Mouse (Mus musculus) small intestine, adult 2 months (tissue): ENCODE measurements at regions not wholly inside any gene's neighbourhood (a gene's known extent, or its start where the extent isn't known, plus 50 kb on each side); places are given as distances from the start of the nearest gene placed in this dataset.

Experiments used
- CTCF ChIP-seq: fragments of 200-500 bp; IDR thresholded peaks from 2 replicates; pipeline ENCODE4 v1.5.1; 2012; ENCODE audit warnings: low read depth, mild to moderate bottlenecking, control low read depth, inconsistent platforms, low read length, moderate library complexity, mixed read lengths; ENCODE audit not compliant: insufficient replicate concordance, insufficient read length; ENCODE audit errors: extremely low read depth
- POLR2A ChIP-seq: fragments of 200-500 bp; IDR thresholded peaks from 2 replicates; pipeline ENCODE4 v1.6.1; 2012; ENCODE audit warnings: low read depth, mild to moderate bottlenecking, control low read depth, inconsistent platforms, low read length, moderate library complexity

DNA sequence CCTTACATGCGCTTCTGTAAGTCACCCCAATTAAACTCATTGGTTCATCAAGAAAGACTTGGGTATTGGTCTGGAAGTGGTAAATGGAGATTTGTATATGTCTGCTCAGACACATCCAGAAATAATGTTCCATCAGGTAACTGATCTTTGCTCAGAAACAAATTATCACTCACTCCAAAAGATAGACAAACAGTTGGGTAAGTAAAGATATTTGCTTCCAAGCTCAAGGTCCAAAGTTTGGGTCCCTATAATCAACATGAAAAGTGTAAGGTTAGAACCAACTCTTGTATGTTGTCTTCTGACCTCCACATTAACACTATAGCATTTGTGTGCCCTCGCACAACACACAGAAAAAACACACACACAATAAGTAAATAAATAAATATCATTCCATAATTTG is 232.0 kb downstream of the Rnf144a start:
- TF ChIP-seq CTCF (no peak), POLR2A (no peak)
